In genomic region chr5:138775096-138775495, GRCm38 (mm10) we compare ENCODE assay signal across 36 mouse cellular contexts. TPM values are rescaled to one million over a fixed set of nuclear protein-coding genes. Genes with fewer than 3 reads are reported as not detected.
DNase-seq lines count a peak whose midpoint lies in the region; ATAC-seq and TF ChIP-seq lines count a peak whose summit lies in the region.
"Had no signal": no experiment of that assay in that cellular context is flagged by ENCODE, and none has a peak within 500 bp of the region (broad histone marks: within the 10 kb centered on the region; RNA-seq: fewer than 3 reads in every experiment).

No protein-coding gene starts in this region.

- H3K4me2 ChIP-seq in liver, embryonic 11.5 days: no peak overlapping the region
- H3K4me2 ChIP-seq: embryonic facial prominence, embryonic 12.5 days; embryonic facial prominence, embryonic 15.5 days; heart, embryonic 11.5 days; hindbrain, embryonic 13.5 days; intestine, embryonic 15.5 days had no signal

- ATAC-seq in liver, embryonic 11.5 days (replicated peaks; ENCODE audit: low FRiP score): no peak
- ATAC-seq: CD4-positive, CD25-positive, alpha-beta regulatory T cell, adult 4 months; forebrain, embryonic 14.5 days; forebrain, postnatal 0 days; hindbrain, embryonic 16.5 days; intestine, embryonic 15.5 days had no signal

- no peaks in the 10 kb centered on the region for H3K27me3 ChIP-seq in liver, adult 2 months (ENCODE audit: control insufficient read depth, insufficient read depth, low read length)
- no peaks in the 10 kb centered on the region for H3K27me3 ChIP-seq in liver, embryonic 11.5 days (replicated peaks; ENCODE audit: control insufficient read depth, insufficient read depth, low read length)
- H3K27me3 ChIP-seq: embryonic facial prominence, embryonic 12.5 days; embryonic facial prominence, embryonic 15.5 days; hindbrain, embryonic 13.5 days; intestine, embryonic 15.5 days had no signal

- WGBS in liver, adult 2 months: 66% methylated on average over 5 of the region's 5 CpGs
- WGBS in liver, embryonic 11.5 days: 83% methylated on average over 5 of the region's 5 CpGs
- WGBS in macrophage (ENCODE audit: missing documents): 88% methylated on average over 5 of the region's 5 CpGs

- H3K4me1 ChIP-seq in liver, adult 2 months (ENCODE audit: control insufficient read depth, insufficient read depth, low read length): peaks cover 42% of the 10 kb centered on the region
- H3K4me1 ChIP-seq in liver, embryonic 11.5 days (replicated peaks; ENCODE audit: control insufficient read depth, insufficient read depth, low read length): no peaks in the 10 kb centered on the region

- no peak overlapping the region for H3K9ac ChIP-seq in liver, adult 2 months (ENCODE audit: low read depth, low read length)
- no peak overlapping the region for H3K9ac ChIP-seq in liver, embryonic 11.5 days (ENCODE audit: low read depth, low read length)
- H3K9ac ChIP-seq: embryonic facial prominence, embryonic 12.5 days; embryonic facial prominence, embryonic 15.5 days; forebrain, postnatal 0 days; hindbrain, embryonic 13.5 days; intestine, embryonic 15.5 days had no signal

- TF ChIP-seq POLR2A in liver, adult 2 months (IDR thresholded peaks at IDR 0.05; ENCODE audit: extremely low read depth, insufficient read depth, low read length): no peak

- H3K79me2 ChIP-seq in liver, adult 2 months (ENCODE audit: control insufficient read depth, insufficient read depth, low read length): peaks cover 26% of the 10 kb centered on the region; the same call in 1 of the 2 replicates
- H3K79me2 ChIP-seq in macrophage (ENCODE audit: inconsistent target): peaks cover 100% of the 10 kb centered on the region; the same call in 1 of the 2 replicates

- H3K4me3 ChIP-seq in liver, adult 2 months (ENCODE audit: insufficient read depth, low read depth, low read length): no peak overlapping the region
- no peak overlapping the region for H3K4me3 ChIP-seq in liver, embryonic 11.5 days (ENCODE audit: low read depth, low read length)
- H3K4me3 ChIP-seq in macrophage (ENCODE audit: inconsistent target): no peak overlapping the region
- H3K4me3 ChIP-seq: embryonic facial prominence, embryonic 12.5 days; embryonic facial prominence, embryonic 15.5 days; gastrocnemius, adult 2 months; hindbrain, embryonic 10.5 days; hindbrain, embryonic 13.5 days; intestine, embryonic 15.5 days had no signal

- peaks cover under 1% of the 10 kb centered on the region; the same call in 1 of the 2 replicates for H3K36me3 ChIP-seq in liver, adult 2 months (ENCODE audit: control insufficient read depth, insufficient read depth, low read length)
- H3K36me3 ChIP-seq in liver, embryonic 11.5 days (ENCODE audit: control insufficient read depth, insufficient read depth, low read length): no peaks in the 10 kb centered on the region
- peaks cover 53% of the 10 kb centered on the region; the same call in 1 of the 2 replicates for H3K36me3 ChIP-seq in macrophage (ENCODE audit: inconsistent target)
- H3K36me3 ChIP-seq: embryonic facial prominence, embryonic 12.5 days; embryonic facial prominence, embryonic 15.5 days; intestine, embryonic 15.5 days had no signal

- TF ChIP-seq CTCF in liver, adult 2 months (IDR thresholded peaks at IDR 0.05; ENCODE audit: low read depth, low read length): no peak

- 0 out of 2 replicates have a peak overlapping the region, but pooled peaks have one; percentile 6 for H3K27ac ChIP-seq in liver, adult 2 months (replicated peaks; ENCODE audit: insufficient read depth, low read depth, low read length)
- no peak overlapping the region for H3K27ac ChIP-seq in liver, embryonic 11.5 days (ENCODE audit: low read depth, low read length)
- H3K27ac ChIP-seq in macrophage: peak overlapping the region; percentile 75
- H3K27ac ChIP-seq: embryonic facial prominence, embryonic 12.5 days; embryonic facial prominence, embryonic 15.5 days; gastrocnemius, adult 2 months; hindbrain, embryonic 10.5 days; hindbrain, embryonic 13.5 days; intestine, embryonic 15.5 days had no signal

- DNase-seq in liver, adult 2 months (ENCODE audit: extremely low read depth, low read depth, low spot score): no peak
- no peak for DNase-seq in liver, embryonic 11.5 days (ENCODE audit: low spot score)
- peak; percentile 73 for DNase-seq in 3T3-L1 (ENCODE audit: low read depth, low spot score)
- DNase-seq in adipocyte (ENCODE audit: low spot score): peak; percentile 29
- DNase-seq in embryo, embryonic 9.5 days (ENCODE audit: extremely low spot score): no peak
- no peak for DNase-seq in embryo, embryonic 11 days
- no peak for DNase-seq in kidney, adult 9 months
- DNase-seq: cerebellum, adult 11-12 months; cerebellum, adult 8-10 months; cerebellum, postnatal 10 days; cerebellum, postnatal 36 days; forebrain, postnatal 0 days; gastrocnemius, adult 2 months; gastrocnemius, postnatal 14 days; heart, adult 11 months had no signal

- H3K9me3 ChIP-seq in liver, embryonic 11.5 days (ENCODE audit: control insufficient read depth, low read length): no peaks in the 10 kb centered on the region
- H3K9me3 ChIP-seq: embryonic facial prominence, embryonic 12.5 days; embryonic facial prominence, embryonic 15.5 days; hindbrain, embryonic 10.5 days; hindbrain, embryonic 13.5 days; intestine, embryonic 15.5 days had no signal

RNA-seq across cellular contexts. Expression of gene Fam20c, which starts 20.8 kb away (rescaled TPM):
- total RNA-seq in liver, adult 2 months (2014; rRNA removed): 18.2 and 28.1 TPM in 2 replicates
- polyA plus RNA-seq in liver, adult 2 months (2012; rRNA removed): 49.9 and 50.7 TPM in 2 replicates
- polyA plus RNA-seq in liver, embryonic 11.5 days (2014; fragmentation: Nextera tagmentation; extraction: Ambion mirVana): 10.3 and 11.1 TPM in 2 replicates
- 1,000 to 10,000 TPM in 10 of 26 experiments, 100 to 1,000 TPM in 16; 130 to 2,610 (median 850) TPM for total RNA-seq in macrophage (2018; cell fraction: chromatin; rRNA removed)
- total RNA-seq in macrophage (2018; cell fraction: cytosol; rRNA removed): 100 to 1,000 TPM; 156 to 853 (median 307) TPM
- total RNA-seq in macrophage (2018; cell fraction: nucleus; rRNA removed): 1,000 to 10,000 TPM in 12 of 26 experiments, 100 to 1,000 TPM in 14; 299 to 2,022 (median 861) TPM
- polyA plus RNA-seq in macrophage (2018): 162 to 258 TPM (median 220 TPM) in 3 replicates
- total RNA-seq: MEL had no signal
- polyA plus RNA-seq: CD4-positive, CD25-positive, alpha-beta regulatory T cell, adult 4 months had no signal

RNA-seq across cellular contexts. Expression of gene Gm5294, which starts 44.8 kb away (rescaled TPM):
- not detected in 2 replicates for total RNA-seq in liver, adult 2 months (2014; rRNA removed)
- not detected in 2 replicates for polyA plus RNA-seq in liver, adult 2 months (2012; rRNA removed)
- not detected in 2 replicates for polyA plus RNA-seq in liver, embryonic 11.5 days (2014; fragmentation: Nextera tagmentation; extraction: Ambion mirVana)
- total RNA-seq in macrophage (2018; cell fraction: chromatin; rRNA removed): not detected
- not detected for total RNA-seq in macrophage (2018; cell fraction: cytosol; rRNA removed)
- total RNA-seq in macrophage (2018; cell fraction: nucleus; rRNA removed): 1 to 10 TPM in 2 of 26 experiments, not detected in 24; 2.9 to 3.1 TPM
- not detected in 3 replicates for polyA plus RNA-seq in macrophage (2018)
- total RNA-seq: adrenal gland, adult 18-20 months; adrenal gland, postnatal 36 days; forebrain, postnatal 0 days; gastrocnemius, adult 2 months; gastrocnemius, postnatal 14 days; gastrocnemius, postnatal 4 days; heart, adult 8-10 months; heart, postnatal 25 days; MEL had no signal
- polyA plus RNA-seq: C2C12; CD4-positive, CD25-positive, alpha-beta regulatory T cell, adult 4 months; cortical plate, adult 2 months; embryonic facial prominence, embryonic 15.5 days; forebrain, embryonic 11.5 days; forebrain, embryonic 14.5 days; forebrain, postnatal 0 days; frontal cortex, adult 2 months; heart, embryonic 11.5 days; heart, embryonic 14.5 days; hindbrain, embryonic 10.5 days; intestine, embryonic 15.5 days had no signal

Comparison
In these comparisons a context has a peak if more than half of its experiments do, and no peak if none do; other contexts are left out.
1. DNase-seq: peak in 3T3-L1 (single experiment) and adipocyte (single experiment); none in liver, adult 2 months (single experiment), liver, embryonic 11.5 days (single experiment), embryo, embryonic 9.5 days (single experiment), embryo, embryonic 11 days (single experiment) and kidney, adult 9 months (single experiment).